Mouse (Mus musculus): ENCODE data around the gene Fmnl1. TPM values are rescaled to one million over a fixed set of nuclear protein-coding genes. Genes with fewer than 3 reads are reported as not detected.

Fmnl1 gene
- total RNA-seq, 2 experiments from 2014 or later, result 83.4 to 87.0 TPM

Other genes with a start within 250 kb of the Fmnl1 start
- gene Kif18b, start 246.0 kb upstream of the Fmnl1 start, total RNA-seq (2021), result 1 to 10 TPM; 2.6 TPM
- gene C1ql1, start 224.4 kb upstream of the Fmnl1 start, total RNA-seq (2021), result 10 to 100 TPM; 32.3 to 37.5 TPM
- gene Nmt1, start 142.9 kb upstream of the Fmnl1 start, total RNA-seq (2021), result 10 to 100 TPM; 79.7 to 87.3 TPM
- 100 to 1,000 TPM; 117 to 118 TPM for gene Dcakd, start 142.8 kb upstream of the Fmnl1 start, total RNA-seq (2021)
- gene Plcd3, start 69.4 kb upstream of the Fmnl1 start, total RNA-seq (2021), result 10 to 100 TPM; 13.4 to 13.7 TPM
- gene Acbd4, start 69.4 kb upstream of the Fmnl1 start, total RNA-seq (2021), result 10 to 100 TPM; 63.1 to 66.1 TPM
- gene Hexim1, start 54.9 kb upstream of the Fmnl1 start, total RNA-seq (2021), result 10 to 100 TPM; 38.0 to 38.7 TPM
- gene Hexim2, start 38.7 kb upstream of the Fmnl1 start, total RNA-seq (2021), result 10 to 100 TPM; 14.4 to 16.9 TPM
- 1 to 10 TPM; 1.8 TPM for gene 1700023F06Rik, start 37.5 kb downstream of the Fmnl1 start, total RNA-seq (2021)
- 1 to 10 TPM; 1.3 to 1.4 TPM for gene Spata32, start 47.3 kb downstream of the Fmnl1 start, total RNA-seq (2021)
- 1 to 10 TPM; 3.7 to 3.8 TPM for gene Map3k14, start 96.4 kb downstream of the Fmnl1 start, total RNA-seq (2021)
- gene Arhgap27, start 192.6 kb downstream of the Fmnl1 start, total RNA-seq (2021), result 1 to 10 TPM; 8.7 to 9.3 TPM
- gene Plekhm1, start 241.6 kb downstream of the Fmnl1 start, total RNA-seq (2021), result 10 to 100 TPM; 15.0 TPM